Mouse (Mus musculus) G1E (cell line): ENCODE measurements at regions not wholly inside any gene's neighbourhood (a gene's known extent, or its start where the extent isn't known, plus 50 kb on each side); places are given as distances from the start of the nearest gene placed in this dataset.
A peak's percentile ranks its signal among the peaks of the same experiment; 100 is the strongest.
"Not testable (repeated sequence)": the region's sequence is repeated elsewhere in the genome, so short reads cannot be mapped to it uniquely, and the experiment has no call there.

Source experiments
- CTCF ChIP-seq: IDR thresholded peaks from 2 replicates; pipeline ENCODE4 v1.5.1; 2012; ENCODE audit warnings: low read depth, low read length, inconsistent platforms, mixed read lengths
- GATA1 ChIP-seq: IDR thresholded peaks from 2 replicates; pipeline ENCODE4 v1.6.1; 2012; ENCODE audit warnings: borderline replicate concordance, low read length, inconsistent platforms, mixed read lengths
- POLR2AphosphoS5 ChIP-seq: IDR thresholded peaks from 2 replicates; pipeline ENCODE4 v1.6.1; 2012; ENCODE audit warnings: low read depth, low read length, inconsistent platforms; ENCODE audit not compliant: insufficient replicate concordance
- TAL1 ChIP-seq: conservative IDR thresholded peaks from 2 replicates; pipeline ENCODE4 v1.6.1; 2012; ENCODE audit warnings: low read depth, low read length, inconsistent platforms, mixed read lengths

DNA sequence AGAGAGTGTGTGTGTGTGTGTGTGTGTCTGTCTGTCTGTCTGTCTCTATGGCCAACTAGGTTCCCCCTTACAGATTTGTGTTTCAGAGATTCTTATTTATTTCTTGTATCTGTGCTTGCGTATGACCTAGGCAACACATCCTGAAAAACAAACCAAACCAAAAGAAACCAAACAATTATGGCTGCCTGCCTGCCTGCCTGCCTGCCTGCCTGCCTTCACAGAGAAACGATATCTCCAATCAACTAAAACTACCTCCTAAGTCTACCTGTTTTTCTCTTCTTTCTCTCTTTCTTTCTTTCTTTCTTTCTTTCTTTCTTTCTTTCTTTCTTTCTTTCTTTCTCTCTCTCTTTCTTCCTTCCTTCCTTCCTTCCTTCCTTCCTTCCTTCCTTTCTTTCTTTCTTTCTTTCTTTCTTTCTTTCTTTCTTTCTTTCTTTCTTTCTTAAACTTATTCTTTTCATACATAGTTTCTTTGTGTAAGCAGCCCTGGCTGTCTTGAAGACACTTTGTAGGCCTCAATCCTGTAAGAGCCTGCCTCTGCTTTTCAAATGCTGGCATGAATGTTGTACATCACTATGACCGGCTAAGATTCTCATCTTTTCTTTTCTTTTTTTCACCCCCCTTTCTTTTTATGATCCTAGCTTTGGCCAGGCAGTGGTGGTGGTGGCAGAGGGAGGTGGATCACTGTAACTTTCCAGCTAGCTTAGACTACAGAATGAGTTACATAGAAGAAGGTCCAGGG lies 59.7 kb upstream of the Gm14496 start:
- TF ChIP-seq POLR2AphosphoS5, CTCF, GATA1: not testable (repeated sequence)
- 0 out of 2 replicates have a peak, but pooled peaks have one; percentile 17 for TF ChIP-seq TAL1
